Mouse (Mus musculus) adrenal gland, postnatal 4 days (tissue): ENCODE data around the gene Lbhd2. TPM values are rescaled to one million over a fixed set of nuclear protein-coding genes. Genes with fewer than 3 reads are reported as not detected.

Experiments
- DNase-seq, 2 experiments: peaks; one replicate each; pipeline ENCODE4 v3.0.0; 2021 to 2022; ENCODE audit warnings: low spot score in 2 of 2, mixed read lengths in 2 of 2
- long read RNA-seq, 2 experiments: library from polyadenylated mRNA; stranded (forward); transcript quantifications; one replicate each; pipeline ENCODE4 v2.0.0; 2021
- total RNA-seq, 2 experiments: library from RNA; stranded (reverse); gene quantifications; 2 replicates each; pipeline ENCODE4 v1.2.3; 2021

Lbhd2 gene
- total RNA-seq: 1 to 10 TPM; 1.1 to 3.0 TPM
- long read RNA-seq, experiment 1, partial matches to known transcripts: 0 of 2 reads
- long read RNA-seq, experiment 1, other reads (novel, unspliced or antisense): 1 of 2 reads
- long read RNA-seq, experiment 2, partial matches to known transcripts: 0 of 1 reads
- long read RNA-seq, experiment 2, other reads (novel, unspliced or antisense): 0 of 1 reads

GRCm38 (mm10) chr12:111406622-111407021 lies at the start of gene Lbhd2:
Gene Lbhd2, plus strand, starts transcription at chr12:111406809.
- DNase-seq: no peak

- DNase-seq: no peak
Observed at GRCm38 (mm10) chr12:111360671-111361070, 45.9 kb upstream of the Lbhd2 start.

GRCm38 (mm10) chr12:111361319-111362098 lies 45.1 kb upstream of the Lbhd2 start:
- DNase-seq: no peak

- no peak for DNase-seq
Observed at GRCm38 (mm10) chr12:111364234-111364633, 42.4 kb upstream of the Lbhd2 start.

GRCm38 (mm10) chr12:111367065-111367464 lies 39.5 kb upstream of the Lbhd2 start:
- no peak for DNase-seq

GRCm38 (mm10) chr12:111370249-111370648 lies 36.4 kb upstream of the Lbhd2 start:
- DNase-seq: no peak

GRCm38 (mm10) chr12:111371905-111372304 lies 34.7 kb upstream of the Lbhd2 start:
- DNase-seq: no peak

GRCm38 (mm10) chr12:111373411-111373810 lies 33.2 kb upstream of the Lbhd2 start:
- no peak for DNase-seq

- DNase-seq: no peak
Observed at GRCm38 (mm10) chr12:111374727-111375126, 31.9 kb upstream of the Lbhd2 start.

- DNase-seq: no peak
Observed at GRCm38 (mm10) chr12:111375559-111375958, 31.1 kb upstream of the Lbhd2 start.

- no peak for DNase-seq
Observed at GRCm38 (mm10) chr12:111376053-111376452, 30.6 kb upstream of the Lbhd2 start.

GRCm38 (mm10) chr12:111376826-111377331 lies 29.7 kb upstream of the Lbhd2 start:
- DNase-seq: peak; percentile 24 to 38

- peak; percentile 90 for DNase-seq
Observed at GRCm38 (mm10) chr12:111377376-111377973, 29.1 kb upstream of the Lbhd2 start, which contains the start of gene Cdc42bpb. Gene Cdc42bpb, minus strand, starts transcription at chr12:111377718.

GRCm38 (mm10) chr12:111377986-111378490 lies 28.6 kb upstream of the Lbhd2 start:
- DNase-seq: no peak

- DNase-seq: no peak
Observed at GRCm38 (mm10) chr12:111378812-111379211, 27.8 kb upstream of the Lbhd2 start.

- no peak for DNase-seq
Observed at GRCm38 (mm10) chr12:111385883-111386641, 20.5 kb upstream of the Lbhd2 start.

- DNase-seq: no peak
Observed at GRCm38 (mm10) chr12:111386642-111387120, 19.9 kb upstream of the Lbhd2 start.

- DNase-seq: no peak
Observed at GRCm38 (mm10) chr12:111387146-111387545, 19.5 kb upstream of the Lbhd2 start.

GRCm38 (mm10) chr12:111394008-111394407 lies 12.6 kb upstream of the Lbhd2 start:
- DNase-seq: no peak

- no peak for DNase-seq
Observed at GRCm38 (mm10) chr12:111396997-111397396, 9.6 kb upstream of the Lbhd2 start.
